Mouse (Mus musculus) hindbrain, embryonic 15.5 days (tissue): Measurements from ENCODE around the gene Ghrh. TPM values are rescaled to one million over a fixed set of nuclear protein-coding genes. Genes with fewer than 3 reads are reported as not detected.

ENCODE experiments used
- ATAC-seq: fragments of 200-750 bp; cut with Nextera tagmentation; 2 replicates; pipeline ENCODE4 v1.8.0; 2017; ENCODE audit warnings: low read depth, moderate number of reproducible peaks, moderate TSS enrichment; ENCODE audit not compliant: low FRiP score
- H3K27ac ChIP-seq: fragments of 300-500 bp; sonication (generic); replicated peaks from 2 replicates; pipeline ENCODE4 v1.5.1; 2015; ENCODE audit warnings: mild to moderate bottlenecking, inconsistent platforms
- H3K27me3 ChIP-seq: fragments of 300-500 bp; sonication (generic); 2 replicates; pipeline ENCODE4 v1.6.1; 2015; ENCODE audit warnings: control low read depth, inconsistent platforms
- H3K36me3 ChIP-seq: fragments of 300-500 bp; sonication (generic); 2 replicates; pipeline ENCODE4 v1.6.1; 2015; ENCODE audit warnings: control low read depth, inconsistent platforms
- H3K4me1 ChIP-seq: fragments of 300-500 bp; sonication (generic); replicated peaks from 2 replicates; pipeline ENCODE4 v1.6.1; 2015; ENCODE audit warnings: control low read depth, inconsistent platforms
- H3K4me2 ChIP-seq: fragments of 300-500 bp; sonication (generic); 2 replicates; pipeline ENCODE4 v1.6.1; 2015; ENCODE audit warnings: moderate library complexity, mild to moderate bottlenecking, inconsistent platforms
- H3K4me3 ChIP-seq: fragments of 300-500 bp; sonication (generic); 2 replicates; pipeline ENCODE4 v1.5.1; 2015; ENCODE audit warnings: mild to moderate bottlenecking, inconsistent platforms
- H3K9ac ChIP-seq: fragments of 300-500 bp; sonication (generic); 2 replicates; pipeline ENCODE4 v1.6.1; 2015; ENCODE audit warnings: inconsistent platforms
- H3K9me3 ChIP-seq: fragments of 300-500 bp; sonication (generic); 2 replicates; pipeline ENCODE4 v1.6.1; 2016; ENCODE audit warnings: control low read depth, inconsistent platforms
- WGBS: fragments of 180-500 bp; shearing (Covaris S2); methylation state at CpG from one replicate; pipeline ENCODE4 v1.1.7; 2015; 5-methylcytosine and 5-hydroxymethylcytosine counted together
- polyA plus RNA-seq: library from polyadenylated mRNA; unstranded; fragments of >200 nt; fragmentation: Nextera tagmentation; extraction: Ambion mirVana; gene quantifications from 2 replicates; pipeline ENCODE4 v1.2.1, GENCODE M21; 2015

Gene Ghrh
- polyA plus RNA-seq, 1 experiment from 2014 or later = 1.3 TPM

- H3K36me3 ChIP-seq = peaks cover 55% of the 10 kb centered on the region
- no peaks in the 10 kb centered on the region for H3K9me3 ChIP-seq
- no peak overlapping the region for H3K4me2 ChIP-seq
- peaks cover 51% of the 10 kb centered on the region for H3K4me1 ChIP-seq
- WGBS = 81% methylated on average over 6 of the region's 6 CpGs
- no peak for ATAC-seq
- no peak overlapping the region for H3K4me3 ChIP-seq
- no peaks in the 10 kb centered on the region for H3K27me3 ChIP-seq
- peak overlapping the region; percentile 37; the same call in 1 of the 2 replicates for H3K27ac ChIP-seq
- no peak overlapping the region for H3K9ac ChIP-seq
Observed at GRCm38 (mm10) chr2:157317220-157317619, 30.1 kb downstream of the Ghrh start.

- peaks cover 57% of the 10 kb centered on the region for H3K36me3 ChIP-seq
- no peaks in the 10 kb centered on the region for H3K27me3 ChIP-seq
- H3K9me3 ChIP-seq = no peaks in the 10 kb centered on the region
- no peak overlapping the region; the same call in 1 of the 2 replicates for H3K27ac ChIP-seq
- H3K9ac ChIP-seq = no peak overlapping the region
- no peak for ATAC-seq
- 84% methylated on average over 14 of the region's 14 CpGs for WGBS
- H3K4me3 ChIP-seq = no peak overlapping the region
- no peak overlapping the region for H3K4me2 ChIP-seq
- H3K4me1 ChIP-seq = peaks cover 47% of the 10 kb centered on the region
Observed at GRCm38 (mm10) chr2:157316358-157316933, 30.9 kb downstream of the Ghrh start.

GRCm38 (mm10) chr2:157315486-157315885 is 31.8 kb downstream of the Ghrh start:
- Histone ChIP-seq H3K36me3 (peaks cover 60% of the 10 kb centered on the region), H3K27ac (peak overlapping the region; percentile 61; the same call in 1 of the 2 replicates)
- ATAC-seq = no peak

GRCm38 (mm10) chr2:157314310-157314709 is 33.0 kb downstream of the Ghrh start:
- peak overlapping the region; percentile 61 for H3K27ac ChIP-seq
- no peak overlapping the region for H3K4me3 ChIP-seq
- no peaks in the 10 kb centered on the region for H3K9me3 ChIP-seq
- no peak for ATAC-seq
- no peaks in the 10 kb centered on the region for H3K27me3 ChIP-seq
- WGBS = 52% methylated on average over 7 of the region's 7 CpGs
- H3K4me1 ChIP-seq = peaks cover 45% of the 10 kb centered on the region
- H3K36me3 ChIP-seq = peaks cover 61% of the 10 kb centered on the region
- no peak overlapping the region for H3K9ac ChIP-seq
- H3K4me2 ChIP-seq = no peak overlapping the region

More at GRCm38 (mm10) chr2:157315486-157315885, 31.8 kb downstream of the Ghrh start:
- Histone ChIP-seq H3K9me3 (no peaks in the 10 kb centered on the region), H3K4me2 (no peak overlapping the region), H3K4me1 (peaks cover 45% of the 10 kb centered on the region), H3K4me3 (no peak overlapping the region), H3K9ac (no peak overlapping the region), H3K27me3 (no peaks in the 10 kb centered on the region)
- 81% methylated on average over 6 of the region's 6 CpGs for WGBS

GRCm38 (mm10) chr2:157313718-157314117 is 33.6 kb downstream of the Ghrh start:
- ATAC-seq = peak; percentile 76
- H3K36me3 ChIP-seq = peaks cover 64% of the 10 kb centered on the region
- H3K4me1 ChIP-seq = peaks cover 48% of the 10 kb centered on the region
- H3K9ac ChIP-seq = no peak overlapping the region
- WGBS = 70% methylated on average over 3 of the region's 3 CpGs
- no peaks in the 10 kb centered on the region for H3K9me3 ChIP-seq
- no peak overlapping the region for H3K4me3 ChIP-seq
- H3K27ac ChIP-seq = peak overlapping the region; percentile 61
- H3K27me3 ChIP-seq = no peaks in the 10 kb centered on the region
- no peak overlapping the region for H3K4me2 ChIP-seq

GRCm38 (mm10) chr2:157310963-157311637 is 36.2 kb downstream of the Ghrh start:
- Histone ChIP-seq H3K36me3 (peaks cover 47% of the 10 kb centered on the region), H3K27me3 (no peaks in the 10 kb centered on the region), H3K4me2 (no peak overlapping the region), H3K4me3 (no peak overlapping the region), H3K9ac (no peak overlapping the region), H3K9me3 (no peaks in the 10 kb centered on the region), H3K27ac (no peak overlapping the region), H3K4me1 (peaks cover 37% of the 10 kb centered on the region)
- no peak for ATAC-seq
- 82% methylated on average over 6 of the region's 6 CpGs for WGBS

- 96% methylated on average over 8 of the region's 8 CpGs for WGBS
Observed at GRCm38 (mm10) chr2:157309611-157310010, 37.7 kb downstream of the Ghrh start.

GRCm38 (mm10) chr2:157308273-157308917 is 38.9 kb downstream of the Ghrh start:
- 79% methylated on average over 2 of the region's 2 CpGs for WGBS

More at GRCm38 (mm10) chr2:157309611-157310010, 37.7 kb downstream of the Ghrh start:
- no peak overlapping the region for H3K27ac ChIP-seq
- H3K27me3 ChIP-seq = no peaks in the 10 kb centered on the region
- H3K4me2 ChIP-seq = no peak overlapping the region
- ATAC-seq = no peak
- peaks cover 38% of the 10 kb centered on the region for H3K36me3 ChIP-seq
- no peak overlapping the region for H3K4me3 ChIP-seq
- H3K9me3 ChIP-seq = no peaks in the 10 kb centered on the region
- peaks cover 28% of the 10 kb centered on the region for H3K4me1 ChIP-seq
- no peak overlapping the region for H3K9ac ChIP-seq

GRCm38 (mm10) chr2:157307715-157308265 is 39.5 kb downstream of the Ghrh start:
- Histone ChIP-seq H3K4me3 (no peak overlapping the region), H3K36me3 (peaks cover 50% of the 10 kb centered on the region), H3K4me2 (no peak overlapping the region), H3K27me3 (no peaks in the 10 kb centered on the region), H3K4me1 (0 out of 2 replicates have a peak, but pooled peaks cover 15% of the 10 kb centered on the region), H3K27ac (peak overlapping the region; percentile 35), H3K9me3 (no peaks in the 10 kb centered on the region), H3K9ac (no peak overlapping the region)
- WGBS = 63% methylated on average over 4 of the region's 4 CpGs
- peak; percentile 73; the same call in 1 of the 2 replicates for ATAC-seq

More at GRCm38 (mm10) chr2:157308273-157308917, 38.9 kb downstream of the Ghrh start:
- peaks cover 16% of the 10 kb centered on the region for H3K4me1 ChIP-seq
- peaks cover 46% of the 10 kb centered on the region for H3K36me3 ChIP-seq
- ATAC-seq = no peak
- H3K27ac ChIP-seq = peak overlapping the region; percentile 35
- no peak overlapping the region for H3K4me3 ChIP-seq
- H3K9ac ChIP-seq = no peak overlapping the region
- H3K9me3 ChIP-seq = no peaks in the 10 kb centered on the region
- no peaks in the 10 kb centered on the region for H3K27me3 ChIP-seq
- no peak overlapping the region for H3K4me2 ChIP-seq

- no peak overlapping the region for H3K4me2 ChIP-seq
- peaks cover 48% of the 10 kb centered on the region for H3K36me3 ChIP-seq
- ATAC-seq = no peak
- H3K4me1 ChIP-seq = 0 out of 2 replicates have a peak, but pooled peaks cover 15% of the 10 kb centered on the region
- H3K27me3 ChIP-seq = no peaks in the 10 kb centered on the region
- H3K9ac ChIP-seq = no peak overlapping the region
- no peak overlapping the region for H3K4me3 ChIP-seq
- H3K27ac ChIP-seq = 0 out of 2 replicates have a peak overlapping the region, but pooled peaks have one; percentile 1
- WGBS = 79% methylated on average over 7 of the region's 7 CpGs
- H3K9me3 ChIP-seq = no peaks in the 10 kb centered on the region
Observed at GRCm38 (mm10) chr2:157306091-157307032, 40.9 kb downstream of the Ghrh start.

GRCm38 (mm10) chr2:157303096-157303495 is 44.2 kb downstream of the Ghrh start:
- 0 out of 2 replicates have a peak, but pooled peaks cover 11% of the 10 kb centered on the region for H3K4me1 ChIP-seq
- no peaks in the 10 kb centered on the region for H3K9me3 ChIP-seq
- no peak overlapping the region for H3K9ac ChIP-seq
- 54% methylated on average over 9 of the region's 9 CpGs for WGBS
- ATAC-seq = no peak
- no peak overlapping the region for H3K4me2 ChIP-seq
- H3K27ac ChIP-seq = peak overlapping the region; percentile 58
- peaks cover 62% of the 10 kb centered on the region for H3K36me3 ChIP-seq
- H3K4me3 ChIP-seq = no peak overlapping the region
- no peaks in the 10 kb centered on the region for H3K27me3 ChIP-seq
